Mouse (Mus musculus) CH12.LX (cell line): ENCODE data around the gene Slc25a18. TPM values are rescaled to one million over a fixed set of nuclear protein-coding genes. Genes with fewer than 3 reads are reported as not detected.

Experiments
- DNase-seq: peaks from one replicate; pipeline ENCODE4 v3.0.0-alpha.2; 2013; ENCODE audit errors: extremely low read depth
- H3K27ac ChIP-seq: 2 replicates; pipeline ENCODE4 v1.5.1; 2012; ENCODE audit warnings: low read depth, mild to moderate bottlenecking, control low read depth, moderate library complexity; ENCODE audit not compliant: insufficient read depth
- H3K27me3 ChIP-seq: replicated peaks from 2 replicates; pipeline ENCODE3; 2012; ENCODE audit warnings: inconsistent platforms
- H3K36me3 ChIP-seq, 2 experiments: replicated peaks in 1 of 2; 2 replicates each; pipeline versions ENCODE3 to v1.6.1; 2012; ENCODE audit warnings: inconsistent platforms in 1 of 2, low read length in 1 of 2, mild to moderate bottlenecking in 1 of 2, mixed read lengths in 1 of 2, moderate library complexity in 1 of 2; ENCODE audit not compliant: control insufficient read depth in 1 of 2, insufficient read depth in 1 of 2
- H3K4me1 ChIP-seq, 2 experiments: 2 replicates each; pipeline ENCODE4 v1.6.1; 2012; ENCODE audit warnings: inconsistent platforms in 1 of 2, moderate library complexity in 1 of 2; ENCODE audit not compliant: insufficient read depth in 2 of 2, control insufficient read depth in 1 of 2
- H3K4me2 ChIP-seq: 2 replicates; pipeline ENCODE4 v1.6.1; 2012; ENCODE audit warnings: low read depth, mild to moderate bottlenecking, control low read depth; ENCODE audit not compliant: poor library complexity, insufficient read depth, severe bottlenecking
- H3K4me3 ChIP-seq, 3 experiments: fragments of 150-350 bp in 1 of 3; sonication (generic) in 1 of 3; replicated peaks in 1 of 3; 2 replicates each; pipeline versions ENCODE3 to v1.5.1; 2011 to 2012; ENCODE audit warnings: low read depth in 2 of 3, low read length in 2 of 3, mild to moderate bottlenecking in 2 of 3, moderate library complexity in 2 of 3, control low read depth in 1 of 3, improper control_type of control experiment in 1 of 3, inconsistent platforms in 1 of 3, mixed read lengths in 1 of 3; ENCODE audit not compliant: poor library complexity in 1 of 3
- H3K79me2 ChIP-seq: replicated peaks from 2 replicates; pipeline ENCODE4 v1.6.1; 2012; ENCODE audit warnings: mild to moderate bottlenecking, moderate library complexity; ENCODE audit not compliant: control insufficient read depth, poor library complexity, insufficient read depth, severe bottlenecking; ENCODE audit errors: extremely low read depth
- H3K9ac ChIP-seq: 2 replicates; pipeline ENCODE4 v1.6.1; 2012; ENCODE audit warnings: low read depth, mild to moderate bottlenecking, control low read depth, moderate library complexity; ENCODE audit not compliant: insufficient read depth
- H3K9me3 ChIP-seq: replicated peaks from 2 replicates; pipeline ENCODE3; 2012; ENCODE audit warnings: low read length, inconsistent platforms, mixed read lengths
- BHLHE40 ChIP-seq: IDR thresholded peaks from 2 replicates; pipeline ENCODE4 v1.6.1; 2011; ENCODE audit warnings: mild to moderate bottlenecking, low read depth, low read length, improper control_type of control experiment
- CTCF ChIP-seq, 2 experiments: IDR thresholded peaks in 1 of 2; conservative IDR thresholded peaks in 1 of 2; 2 replicates each; pipeline ENCODE4 v1.5.1; 2011 to 2012; ENCODE audit warnings: low read depth in 2 of 2, low read length in 2 of 2, improper control_type of control experiment in 1 of 2, inconsistent platforms in 1 of 2, mild to moderate bottlenecking in 1 of 2, moderate library complexity in 1 of 2
- E2F4 ChIP-seq: IDR thresholded peaks from 2 replicates; pipeline ENCODE4 v1.6.1; 2011; ENCODE audit warnings: low read depth, low read length, improper control_type of control experiment; ENCODE audit not compliant: insufficient replicate concordance
- ELF1 ChIP-seq: IDR thresholded peaks from 2 replicates; pipeline ENCODE4 v1.6.1; 2014; ENCODE audit warnings: low read depth, mild to moderate bottlenecking, inconsistent platforms, low read length, improper control_type of control experiment
- EP300 ChIP-seq: IDR thresholded peaks from 2 replicates; pipeline ENCODE4 v1.6.1; 2011; ENCODE audit warnings: low read length, improper control_type of control experiment
- HCFC1 ChIP-seq: IDR thresholded peaks from 2 replicates; pipeline ENCODE4 v1.6.1; 2012; ENCODE audit warnings: low read depth, mild to moderate bottlenecking, inconsistent platforms, low read length, improper control_type of control experiment
- MAX ChIP-seq: IDR thresholded peaks from 2 replicates; pipeline ENCODE4 v1.6.1; 2011; ENCODE audit warnings: low read length, improper control_type of control experiment
- MXI1 ChIP-seq: IDR thresholded peaks from 2 replicates; pipeline ENCODE4 v1.6.1; 2011; ENCODE audit warnings: mild to moderate bottlenecking, low read depth, low read length, improper control_type of control experiment
- NELFE ChIP-seq: IDR thresholded peaks from 2 replicates; pipeline ENCODE4 v1.6.1; 2011; ENCODE audit warnings: low read depth, low read length, improper control_type of control experiment
- POLR2A ChIP-seq: IDR thresholded peaks from 2 replicates; pipeline ENCODE4 v1.6.1; 2011; ENCODE audit warnings: low read depth, mild to moderate bottlenecking, improper control_type of control experiment, low read length
- RAD21 ChIP-seq: IDR thresholded peaks from 2 replicates; pipeline ENCODE4 v1.6.1; 2011; ENCODE audit warnings: low read depth, mild to moderate bottlenecking, low read length, improper control_type of control experiment, moderate library complexity
- RCOR1 ChIP-seq: conservative IDR thresholded peaks from 2 replicates; pipeline ENCODE4 v1.6.1; 2012; ENCODE audit warnings: low read depth, mild to moderate bottlenecking, inconsistent platforms, low read length, improper control_type of control experiment
- SMC3 ChIP-seq: IDR thresholded peaks from 2 replicates; pipeline ENCODE4 v1.6.1; 2011; ENCODE audit warnings: low read depth, low read length, improper control_type of control experiment
- TBP ChIP-seq: conservative IDR thresholded peaks from 2 replicates; pipeline ENCODE4 v1.6.1; 2011; ENCODE audit warnings: low read depth, low read length, improper control_type of control experiment
- ZC3H11A ChIP-seq: IDR thresholded peaks from 2 replicates; pipeline ENCODE4 v1.6.1; 2012; ENCODE audit warnings: low read depth, mild to moderate bottlenecking, inconsistent platforms, low read length, improper control_type of control experiment
- ZKSCAN1 ChIP-seq: IDR thresholded peaks from 2 replicates; pipeline ENCODE4 v1.6.1; 2012; ENCODE audit warnings: low read depth, inconsistent platforms, low read length, improper control_type of control experiment, borderline replicate concordance
- ZMIZ1 ChIP-seq: IDR thresholded peaks from 2 replicates; pipeline ENCODE4 v1.6.1; 2012; ENCODE audit warnings: low read depth, mild to moderate bottlenecking, inconsistent platforms, low read length, improper control_type of control experiment
- dilution Hi-C: fragments of 300-500 bp; cut with MboI; formaldehyde crosslinking; loops from 2 replicates; pipeline ENCODE4 v1.14.3; 2020; ENCODE audit warnings: low sequenced_read_pairs; ENCODE audit not compliant: extremely low pct_unique_long_range_greater_than_20kb, extremely low pct_ligation_motif_present
- in situ Hi-C: fragments of 300-500 bp; cut with MboI; formaldehyde crosslinking; loops from 3 replicates; pipeline ENCODE4 v1.14.3; 2019; ENCODE audit warnings: low sequenced_read_pairs, low pct_ligation_motif_present, low pct_unique_long_range_greater_than_20kb, mixed read lengths
- polyA plus RNA-seq: library from polyadenylated mRNA; unstranded; fragments of >175 nt; gene quantifications from 2 replicates; pipeline ENCODE4 v1.2.1, GENCODE M21; 2012; ENCODE audit warnings: low read depth; ENCODE audit not compliant: insufficient read length
- total RNA-seq, 2 experiments: library from RNA; depleted of rRNA; stranded (reverse); fragments of 300-350 nt in 1 of 2; fragments of >200 nt in 1 of 2; gene quantifications; 2 replicates each; pipeline ENCODE4 v1.2.3; 2012 to 2014

Gene Slc25a18
- total and polyA plus RNA-seq, 3 experiments, result 0.08 to 0.51 (median 0.19) TPM

DNA sequence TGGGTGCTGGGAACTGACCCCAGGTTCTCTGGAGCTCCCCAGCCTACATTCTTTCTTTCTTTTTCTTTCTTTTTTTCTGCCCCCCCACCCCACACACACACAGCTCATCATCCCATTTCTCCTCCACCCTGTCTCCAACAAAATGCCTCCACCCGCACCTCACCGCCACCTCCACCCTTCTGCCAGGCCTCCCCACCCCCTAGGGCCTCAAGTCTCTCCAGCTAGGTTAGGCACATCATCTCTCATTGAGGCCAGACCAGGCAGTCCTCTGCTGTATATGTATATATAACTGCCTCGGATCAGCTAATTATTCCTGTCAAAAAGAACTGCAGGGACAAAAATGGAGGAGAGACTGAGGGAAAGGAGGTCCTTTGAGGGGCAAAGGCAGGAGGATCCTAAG, 37.4 kb upstream of the Slc25a18 start:
- dilution Hi-C loops (no loop called here), in situ Hi-C loops (no loop called here)
- Histone ChIP-seq H3K4me2 (no peak overlapping the region), H3K27ac (no peak overlapping the region), H3K36me3 (peaks cover 30 to 59% of the 10 kb centered on the region in 2 experiments), H3K4me3 (no peak overlapping the region), H3K27me3 (no peaks in the 10 kb centered on the region)
- TF ChIP-seq BHLHE40 (no peak), MAX (no peak)
- TF ChIP-seq, all 38 proteins: peak for 0
- no peak overlapping the region for H3K9ac ChIP-seq
- H3K79me2 ChIP-seq, result no peaks in the 10 kb centered on the region
- no peaks in the 10 kb centered on the region for H3K4me1 ChIP-seq
- no peaks in the 10 kb centered on the region for H3K9me3 ChIP-seq
- no peak for DNase-seq

DNA sequence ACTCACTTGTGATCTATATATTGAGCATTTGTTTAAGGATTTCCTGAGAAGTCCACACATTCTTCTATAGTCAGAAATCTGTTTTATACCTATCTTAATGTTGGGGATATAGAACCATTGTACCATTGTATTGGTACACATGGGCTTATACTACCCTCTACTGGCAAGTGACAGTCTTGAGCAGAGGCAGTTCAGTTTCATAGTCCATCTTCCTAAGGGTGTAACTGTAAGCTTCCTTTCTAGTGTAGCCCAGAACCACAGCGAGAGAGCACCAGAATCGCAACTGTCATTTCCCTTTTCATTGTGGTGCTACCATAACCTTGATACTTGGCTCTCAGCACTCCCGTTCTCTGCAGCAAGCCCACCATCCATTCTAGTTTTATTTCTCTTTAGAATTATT, 36.8 kb upstream of the Slc25a18 start:
- H3K36me3 ChIP-seq, result peaks cover 27 to 57% of the 10 kb centered on the region in 2 experiments

GRCm38 (mm10) chr6:120743130-120743529, 30.2 kb upstream of the Slc25a18 start:
- Histone ChIP-seq H3K79me2 (0 out of 2 replicates have a peak, but pooled peaks cover 2% of the 10 kb centered on the region), H3K36me3 (peaks cover 14 to 47% of the 10 kb centered on the region in 2 experiments), H3K9ac (no peak overlapping the region), H3K4me3 (no peak overlapping the region), H3K4me1 (peaks cover 0 to 11% of the 10 kb centered on the region in 2 experiments; a peak in 2 of 4 replicates), H3K9me3 (no peaks in the 10 kb centered on the region), H3K27ac (no peak overlapping the region), H3K27me3 (no peaks in the 10 kb centered on the region), H3K4me2 (no peak overlapping the region)
- dilution Hi-C loops (no loop called here), in situ Hi-C loops (no loop called here)
- no peak for TF ChIP-seq E2F4
- TF ChIP-seq NELFE, result no peak
- TF ChIP-seq ZMIZ1, result no peak
- TF ChIP-seq HCFC1, result no peak
- TF ChIP-seq TBP, result no peak
- no peak for TF ChIP-seq EP300
- no peak for TF ChIP-seq CTCF (conservative IDR thresholded peaks at IDR 0.05 in 1 of 2, IDR thresholded peaks at IDR 0.05 in 1 of 2; ENCODE audit: low read depth in 2 of 2, low read length in 2 of 2)
- no peak for TF ChIP-seq ELF1
- no peak for TF ChIP-seq SMC3
- no peak for TF ChIP-seq MAX
- TF ChIP-seq RCOR1, result no peak
- DNase-seq, result no peak

More for the DNA sequence above, 36.8 kb upstream of the Slc25a18 start:
- Histone ChIP-seq H3K9ac (no peak overlapping the region), H3K27me3 (no peaks in the 10 kb centered on the region), H3K4me2 (no peak overlapping the region), H3K27ac (no peak overlapping the region), H3K9me3 (no peaks in the 10 kb centered on the region), H3K4me1 (no peaks in the 10 kb centered on the region), H3K4me3 (no peak overlapping the region), H3K79me2 (no peaks in the 10 kb centered on the region)
- in situ Hi-C loops, result no loop called here
- DNase-seq, result peak; percentile 56
- TF ChIP-seq RAD21 (peak; percentile 93), POLR2A (no peak), MXI1 (no peak), ZKSCAN1 (no peak), SMC3 (peak; percentile 80), CTCF (conservative IDR thresholded peaks at IDR 0.05 in 1 of 2, IDR thresholded peaks at IDR 0.05 in 1 of 2; ENCODE audit: low read depth in 2 of 2, low read length in 2 of 2) (peak; percentile 48 to 91; a peak in 3 of 4 replicates), ZC3H11A (peak; percentile 63; the same call in 1 of the 2 replicates)
- TF ChIP-seq, all 38 proteins: peak for 4
- dilution Hi-C loops, result no loop called here
